Mouse (Mus musculus): Measurements from ENCODE around the gene Prr14.
"Not testable (repeated sequence)": the region's sequence is repeated elsewhere in the genome, so short reads cannot be mapped to it uniquely, and the experiment has no call there.

The Prr14 gene

DNA sequence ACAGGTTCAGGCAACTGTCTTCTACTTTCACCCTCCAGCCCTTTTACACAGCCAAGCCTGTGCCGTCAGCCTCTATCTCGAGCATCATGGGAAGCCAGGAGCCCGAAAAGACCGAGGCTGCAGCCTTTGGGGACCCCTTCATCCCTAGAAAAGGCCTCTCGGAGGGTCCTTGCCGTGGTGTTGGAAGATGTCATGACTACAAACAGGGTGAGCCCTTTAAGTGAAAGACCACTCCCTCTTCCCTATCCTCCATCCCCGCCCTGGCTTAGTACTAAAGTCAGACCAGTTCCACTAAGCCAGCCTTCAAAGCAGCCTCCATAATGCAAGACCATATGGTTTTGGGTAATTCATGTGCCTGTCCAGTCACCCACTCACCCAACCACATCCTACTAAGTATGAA is 12.6 kb downstream of the Prr14 start:
- no peak for ATAC-seq (ENCODE audit: low TSS enrichment)

DNA sequence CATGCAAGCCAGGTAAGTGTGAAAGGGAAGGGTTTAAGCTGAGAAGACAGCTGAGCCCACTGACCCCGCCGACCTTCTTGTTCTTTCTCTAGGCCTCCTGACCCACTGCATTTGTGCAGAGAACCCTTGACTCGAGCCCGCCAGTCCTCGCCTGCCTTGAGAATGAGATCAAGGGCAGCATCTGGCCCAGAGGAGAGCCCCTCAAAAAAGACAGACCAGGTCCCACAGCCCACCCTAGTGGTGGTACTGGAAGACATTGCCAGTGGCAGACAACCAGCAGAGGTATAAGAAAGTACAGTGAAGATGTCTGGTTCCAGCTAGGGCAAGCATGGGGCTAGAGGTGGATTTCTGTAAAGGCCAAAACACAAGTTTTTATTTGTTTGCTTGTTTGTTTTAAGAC is 14.3 kb downstream of the Prr14 start:
- no peak for ATAC-seq (ENCODE audit: low TSS enrichment)

DNA sequence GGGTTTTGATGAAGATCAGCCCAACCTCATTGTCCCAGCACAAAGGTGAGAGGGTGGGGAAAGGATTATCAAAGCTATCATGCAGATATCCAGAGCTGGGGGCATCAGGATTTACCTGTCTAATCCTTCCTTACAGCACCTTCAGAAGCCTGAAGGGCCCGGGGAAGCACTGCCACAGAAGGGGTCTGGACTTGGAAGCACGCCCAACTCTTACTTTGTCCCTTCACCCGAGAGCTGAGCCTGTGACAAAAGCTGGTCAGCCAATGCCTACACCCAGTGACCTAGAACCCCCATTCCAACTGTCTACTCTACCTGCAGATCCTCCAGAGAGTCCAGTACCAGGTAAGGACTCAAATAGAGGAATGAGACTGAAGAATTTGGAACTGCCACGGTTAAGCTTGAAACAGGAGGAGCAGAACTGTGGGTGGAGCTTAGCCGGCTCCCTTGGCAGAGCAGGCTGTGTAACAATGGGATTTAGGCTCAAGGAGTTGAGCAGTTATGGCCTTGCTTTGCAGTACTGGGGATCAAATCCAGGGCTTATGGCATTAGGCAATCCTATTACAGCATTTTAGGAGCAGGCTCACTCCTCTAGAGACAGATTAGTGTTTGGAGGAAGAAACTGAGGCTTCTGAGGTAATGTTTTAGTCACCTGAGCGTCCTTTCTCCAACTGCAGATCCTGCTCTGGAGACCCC is 15.1 kb downstream of the Prr14 start:
- ATAC-seq (ENCODE audit: low TSS enrichment): no peak

DNA sequence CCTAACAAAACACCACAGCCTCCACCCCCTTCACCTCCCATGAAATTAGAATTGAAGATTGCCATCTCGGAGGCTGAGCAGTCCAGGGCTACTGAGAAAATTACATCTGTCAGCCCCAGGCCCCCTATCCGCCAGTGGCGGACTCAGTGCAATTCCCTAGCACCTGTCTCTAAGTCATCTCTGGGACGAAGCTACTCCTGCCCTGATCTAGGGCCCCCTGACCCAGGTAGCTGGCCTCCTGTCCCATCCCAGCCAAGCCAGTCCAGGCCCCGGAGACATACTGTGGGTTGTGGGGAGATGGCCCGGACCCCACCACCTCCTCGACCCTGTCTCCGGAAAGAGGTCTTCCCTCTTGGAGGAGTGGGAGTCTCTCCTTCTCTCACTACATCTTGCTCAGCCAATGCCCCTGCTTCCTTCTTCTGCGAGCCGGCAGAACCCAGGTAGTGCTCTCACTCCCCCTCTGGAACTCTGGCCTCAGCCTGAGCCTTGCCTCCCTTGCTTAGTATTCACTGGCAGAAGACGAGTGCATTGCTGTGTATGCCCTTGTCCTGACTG is 15.9 kb downstream of the Prr14 start:
- no peak for ATAC-seq (ENCODE audit: low TSS enrichment)

DNA sequence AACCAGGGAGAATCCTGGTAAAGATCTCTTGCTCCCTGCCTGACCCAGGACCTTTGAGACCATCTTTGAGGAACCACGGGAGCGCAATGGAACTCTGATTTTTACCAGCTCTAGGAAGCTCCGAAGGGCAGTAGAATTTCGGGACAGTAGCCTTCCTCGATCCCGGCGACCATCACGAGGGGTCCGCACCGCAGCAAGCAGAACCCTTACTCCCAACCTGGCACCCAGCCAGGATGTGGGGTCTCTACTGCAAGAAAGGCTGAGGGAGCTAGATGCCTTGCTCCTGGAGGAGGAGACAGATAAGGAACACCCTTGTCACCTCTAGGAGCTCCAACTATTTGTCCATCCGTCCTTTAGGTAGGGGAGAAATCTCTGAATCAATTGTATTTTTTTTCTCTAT is 16.9 kb downstream of the Prr14 start:
- no peak for ATAC-seq (ENCODE audit: low TSS enrichment)

DNA sequence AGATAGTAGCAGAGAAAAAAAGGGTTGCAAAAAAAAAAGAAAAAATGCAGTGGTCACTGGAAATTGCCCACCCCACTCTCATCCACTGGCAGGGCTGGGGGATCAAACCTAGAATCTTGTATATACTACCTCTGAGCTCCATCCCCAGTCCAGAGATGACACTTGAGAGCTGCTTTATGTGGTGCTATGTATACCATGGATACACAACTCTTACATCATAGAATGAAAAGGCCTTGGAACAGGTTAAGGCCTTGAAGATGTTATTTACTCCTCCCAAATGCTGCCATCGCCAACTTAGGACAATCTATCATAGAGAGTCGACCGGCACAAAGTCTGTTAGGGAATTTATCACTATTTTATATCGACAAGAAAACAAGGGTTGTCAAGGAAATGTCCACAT is 17.4 kb downstream of the Prr14 start:
- no peak for ATAC-seq (ENCODE audit: low TSS enrichment)

DNA sequence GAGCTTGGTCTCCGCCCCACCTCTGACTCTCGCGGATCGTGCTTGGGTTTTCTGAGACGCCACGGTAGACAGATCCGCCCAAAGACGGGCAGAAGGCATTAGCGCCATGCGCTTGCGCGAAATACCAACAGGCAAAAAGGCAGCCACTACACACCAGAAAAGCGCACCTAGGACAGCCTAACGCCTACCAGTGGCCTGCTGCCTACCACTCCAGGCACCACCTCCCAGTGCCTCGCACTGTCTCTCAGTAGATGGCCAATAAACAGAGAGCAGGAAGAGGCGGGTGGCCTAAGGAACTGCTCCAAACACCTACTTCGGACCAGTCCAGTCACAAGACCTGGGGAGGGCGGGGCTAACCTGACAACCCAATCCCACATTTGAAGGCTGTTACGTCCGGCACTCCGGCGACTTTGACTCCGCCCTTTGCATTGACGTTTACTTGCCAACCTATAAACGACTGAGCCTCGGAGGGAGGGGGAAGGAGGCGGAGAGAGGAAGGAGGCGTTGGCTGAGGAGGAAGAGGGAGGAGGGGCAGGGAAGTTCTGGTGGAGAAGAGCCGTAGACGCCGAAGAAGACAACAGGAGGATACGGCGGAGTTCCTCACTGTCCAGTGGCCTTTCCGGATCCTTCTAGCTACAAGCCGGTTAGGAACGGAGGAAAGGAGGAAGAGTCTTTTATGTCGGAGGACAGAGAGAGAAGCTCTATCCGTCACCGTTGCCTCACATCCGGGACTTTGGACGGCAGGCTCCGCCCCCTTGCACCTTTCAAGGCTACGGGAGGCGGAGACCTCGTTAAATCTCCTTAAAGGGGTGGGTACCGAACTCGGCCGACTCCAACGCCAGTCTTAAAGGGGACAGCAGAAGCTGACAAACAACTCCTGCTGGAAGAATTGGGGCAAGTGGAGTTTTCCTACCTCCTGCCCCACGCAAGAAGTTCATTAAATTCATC is 18.6 kb downstream of the Prr14 start:
- ATAC-seq (ENCODE audit: low TSS enrichment): peak; percentile 76

DNA sequence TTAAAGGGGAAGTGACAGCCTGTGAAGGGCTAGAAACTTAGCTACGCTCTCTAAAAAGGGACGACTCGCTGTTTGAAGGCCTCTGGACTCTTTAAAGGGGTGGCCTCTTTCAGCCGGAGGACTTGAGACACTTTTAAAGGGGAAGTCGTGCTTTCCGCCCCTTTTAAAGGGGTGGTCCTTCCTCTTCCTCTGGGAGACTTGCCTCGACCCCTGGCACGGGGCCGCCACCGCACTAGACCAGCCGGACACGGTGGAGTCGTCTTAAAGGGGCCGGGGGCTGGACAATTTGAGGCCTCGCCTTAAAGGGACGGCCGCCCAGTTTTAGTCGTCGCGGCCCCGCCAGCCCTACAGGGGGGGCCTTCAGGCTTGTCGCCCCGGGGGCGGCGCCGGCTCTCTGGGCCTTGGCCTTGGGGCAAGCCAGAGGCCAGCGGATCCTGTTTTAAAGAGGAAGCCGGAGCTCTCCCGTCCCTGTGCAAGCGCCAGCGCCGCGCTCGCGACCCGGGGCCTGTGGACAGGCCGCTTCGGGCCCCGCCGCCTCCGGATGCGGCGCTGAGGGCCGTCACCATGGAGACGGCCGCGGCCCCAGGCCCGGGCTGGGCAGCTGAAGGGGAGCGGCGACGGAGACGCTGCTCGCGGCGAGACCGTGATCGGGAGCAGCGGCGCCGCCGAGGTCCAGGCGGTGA is 19.4 kb downstream of the Prr14 start, which contains the start of gene Fbrs:
Gene Fbrs (plus strand): TSS at position 565 of the 683 bp plus-strand sequence.
- ATAC-seq (ENCODE audit: low TSS enrichment): peak; percentile 51

DNA sequence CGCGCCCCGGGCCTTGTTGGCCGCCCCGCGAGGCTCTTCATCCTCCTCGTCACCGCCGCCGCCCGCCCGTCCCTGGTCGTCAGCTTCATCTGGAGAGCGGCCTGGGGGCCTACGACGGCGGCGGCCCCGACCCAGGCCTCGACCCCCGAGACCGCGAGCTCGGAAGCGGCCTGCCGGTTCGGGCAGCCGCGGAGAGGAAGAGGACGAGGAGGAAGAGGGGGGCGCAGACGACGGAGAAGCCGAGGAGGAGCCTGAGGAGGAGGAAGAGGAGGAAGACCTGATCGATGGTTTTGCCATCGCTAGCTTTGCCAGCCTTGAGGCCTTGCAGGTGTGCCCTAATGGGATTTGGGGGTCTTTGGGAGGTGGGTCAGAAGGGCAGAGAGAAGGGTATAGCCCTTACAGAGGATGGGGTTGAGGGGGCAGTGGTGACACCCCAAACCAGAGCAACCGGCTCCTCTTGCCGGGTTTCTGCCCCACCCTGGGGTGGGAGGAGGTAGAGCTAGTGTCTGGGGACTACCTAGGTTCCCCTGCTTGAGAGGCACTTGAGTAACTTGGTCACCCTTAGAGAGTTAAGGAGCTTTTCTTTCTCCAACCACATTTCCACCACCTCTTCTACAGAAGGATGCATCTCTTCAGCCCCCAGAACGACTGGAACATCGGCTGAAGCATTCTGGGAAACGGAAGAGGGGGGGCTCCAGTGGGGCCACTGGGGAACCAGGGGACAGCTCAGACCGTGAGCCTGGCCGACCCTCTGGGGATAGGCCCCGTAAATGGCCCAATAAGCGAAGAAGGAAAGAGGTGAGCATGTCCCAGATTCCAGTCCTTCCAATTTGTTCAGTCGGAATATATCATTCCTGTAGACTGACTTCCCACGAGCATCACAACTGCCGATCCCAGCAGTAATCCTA is 20.2 kb downstream of the Prr14 start:
- ATAC-seq (ENCODE audit: low TSS enrichment): no peak

DNA sequence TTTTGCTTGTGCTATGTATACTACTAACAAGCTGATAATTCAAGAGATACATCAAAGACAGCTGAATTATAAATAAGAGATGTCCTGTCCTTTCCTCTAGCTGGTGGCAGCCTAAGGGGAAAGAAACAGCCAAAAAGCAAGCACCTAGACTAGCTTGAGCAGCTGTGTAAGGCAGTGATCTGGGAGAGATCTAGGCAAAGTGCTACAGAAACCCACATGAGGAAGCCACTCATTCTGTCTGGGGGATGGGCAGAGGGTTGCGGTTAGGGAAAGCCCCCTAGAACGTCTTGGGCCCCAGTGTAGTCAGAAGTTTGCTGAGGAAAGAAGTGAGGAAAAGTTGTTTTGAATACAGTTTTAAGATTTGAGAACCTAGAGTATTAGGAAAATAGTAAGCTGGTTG is 20.9 kb downstream of the Prr14 start:
- no peak for ATAC-seq (ENCODE audit: low TSS enrichment)

DNA sequence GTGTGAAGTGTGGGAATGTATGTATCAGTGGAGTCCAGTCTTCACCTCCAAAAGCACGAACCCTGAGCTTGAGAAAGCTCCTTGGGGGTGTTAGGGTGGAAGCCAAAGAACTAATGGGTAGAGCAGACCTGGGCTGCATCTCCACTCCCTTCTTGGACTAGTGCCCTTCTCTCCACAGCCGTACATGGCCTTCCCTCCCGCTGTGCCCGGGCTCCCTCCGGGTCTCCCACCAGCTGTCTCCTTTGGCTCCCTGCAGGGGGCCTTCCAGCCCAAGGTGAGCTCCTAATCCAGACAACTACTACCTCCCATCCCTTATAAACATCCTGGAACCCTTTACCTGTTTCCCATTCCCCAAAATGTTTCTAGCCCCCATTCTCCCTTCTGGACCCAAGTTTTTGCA is 26.0 kb downstream of the Prr14 start:
- ATAC-seq (ENCODE audit: low TSS enrichment): no peak

DNA sequence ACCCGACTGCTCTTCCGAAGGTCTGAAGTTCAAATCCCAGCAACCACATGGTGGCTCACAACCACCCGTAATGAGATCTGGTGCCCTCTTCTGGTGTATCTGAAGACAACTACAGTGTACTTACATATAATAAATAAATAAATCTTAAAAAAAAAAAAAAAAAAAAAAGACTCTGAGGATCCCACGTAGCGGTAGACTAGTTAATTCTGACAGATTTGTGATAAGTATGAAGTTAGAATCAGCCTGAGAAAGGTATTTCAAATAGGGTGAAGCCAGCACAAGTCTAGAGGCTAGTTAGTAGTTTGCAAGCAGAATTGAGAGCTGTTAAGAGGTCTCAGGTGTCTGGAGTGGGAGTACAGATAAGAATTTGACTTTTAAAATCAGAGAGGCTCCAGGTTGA is 29.0 kb downstream of the Prr14 start:
- not testable (repeated sequence) for ATAC-seq (ENCODE audit: low TSS enrichment)

DNA sequence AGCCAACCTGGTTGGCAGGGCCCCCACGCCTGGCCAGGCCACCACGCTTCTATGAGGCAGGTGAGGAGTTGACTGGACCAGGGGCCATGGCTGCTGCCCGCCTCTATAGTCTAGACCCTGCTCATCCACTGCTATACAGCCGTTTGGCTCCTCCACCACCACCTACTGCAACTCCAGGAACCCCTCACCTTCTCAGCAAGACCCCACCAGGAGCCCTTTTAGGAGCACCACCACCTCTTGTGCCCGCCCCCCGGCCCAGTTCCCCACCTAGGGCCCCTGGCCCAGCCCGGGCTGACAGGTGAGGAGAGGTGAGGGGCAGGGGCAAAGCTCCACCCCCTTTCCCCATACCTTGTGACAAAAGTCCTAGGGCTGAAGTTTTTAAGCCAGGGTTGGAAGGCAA is 30.6 kb downstream of the Prr14 start:
- ATAC-seq (ENCODE audit: low TSS enrichment): no peak

DNA sequence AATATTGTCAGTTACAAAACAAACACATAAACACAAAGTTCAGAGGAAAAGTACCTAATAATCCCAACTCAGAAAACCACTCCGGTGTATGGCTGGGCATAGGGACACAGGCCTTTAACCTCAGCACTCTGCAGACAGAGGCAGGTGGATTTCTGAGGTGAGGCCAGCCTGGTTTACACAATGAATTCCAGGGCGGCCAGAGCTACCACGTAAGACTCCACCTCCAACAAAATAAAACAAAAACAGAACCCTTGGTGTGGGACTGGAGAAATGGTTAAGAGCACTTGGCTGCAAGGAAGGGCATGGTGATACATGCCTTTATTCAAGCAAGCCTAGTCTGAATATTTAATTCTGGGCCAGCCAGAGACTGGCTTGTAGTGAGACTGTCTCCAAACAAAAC is 32.4 kb downstream of the Prr14 start:
- ATAC-seq (ENCODE audit: low TSS enrichment): no peak

DNA sequence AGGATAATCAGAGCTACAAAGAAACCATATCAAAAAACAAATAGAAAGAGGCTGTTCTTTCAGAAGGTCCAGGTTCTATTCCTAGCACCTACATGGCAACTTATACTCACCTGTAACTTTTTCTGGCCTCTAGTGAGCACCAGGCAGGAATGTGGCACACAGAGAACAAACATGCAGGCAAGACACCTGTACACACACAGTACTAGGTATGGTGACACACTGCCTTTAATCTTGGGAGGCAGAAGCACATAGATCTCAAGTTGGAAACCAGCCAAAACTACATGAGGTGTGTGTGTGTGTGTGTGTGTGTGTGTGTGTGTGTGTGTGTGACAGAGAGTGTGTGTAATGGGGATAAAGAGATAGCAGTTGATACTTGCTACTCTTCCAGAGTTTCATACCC is 35.2 kb downstream of the Prr14 start:
- ATAC-seq (ENCODE audit: low TSS enrichment): no peak

DNA sequence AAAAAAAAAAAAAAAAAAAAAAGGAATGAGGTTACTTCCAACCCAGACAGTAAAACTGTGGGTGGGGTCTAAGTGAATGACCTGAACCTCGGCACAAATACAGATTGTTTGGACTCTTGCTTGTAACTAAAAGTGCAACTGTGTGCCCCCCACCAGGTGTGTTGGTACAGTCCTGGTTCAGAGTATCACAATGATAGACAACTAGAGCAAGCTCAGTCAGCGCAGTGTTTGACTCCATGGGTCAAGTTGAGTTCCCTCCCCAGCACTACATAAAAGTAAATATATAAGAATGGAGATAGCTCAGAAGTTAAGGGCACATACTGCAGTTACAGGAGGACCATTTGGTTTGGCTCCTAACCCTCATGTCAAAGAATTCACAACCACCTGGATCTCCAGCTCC is 38.0 kb downstream of the Prr14 start:
- no peak for ATAC-seq (ENCODE audit: low TSS enrichment)

DNA sequence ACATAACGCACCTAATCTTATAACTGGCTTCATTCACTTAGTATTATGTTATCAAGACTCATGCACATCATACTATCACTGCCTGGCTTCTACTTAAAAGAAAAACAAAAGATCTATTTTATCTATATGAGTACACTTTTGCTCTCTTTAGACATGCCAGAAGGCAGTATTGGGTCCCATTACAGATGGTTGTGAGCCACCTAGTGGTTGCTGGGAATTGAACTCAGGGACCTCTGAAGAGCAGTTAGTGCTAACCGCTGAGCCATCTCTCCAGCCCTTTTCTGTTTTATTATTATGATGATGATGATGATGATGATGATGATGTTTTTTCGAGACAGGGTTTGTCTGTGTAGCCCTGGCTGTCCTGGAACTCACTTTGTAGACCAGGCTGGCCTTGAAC is 39.0 kb downstream of the Prr14 start:
- ATAC-seq (ENCODE audit: low TSS enrichment): no peak

DNA sequence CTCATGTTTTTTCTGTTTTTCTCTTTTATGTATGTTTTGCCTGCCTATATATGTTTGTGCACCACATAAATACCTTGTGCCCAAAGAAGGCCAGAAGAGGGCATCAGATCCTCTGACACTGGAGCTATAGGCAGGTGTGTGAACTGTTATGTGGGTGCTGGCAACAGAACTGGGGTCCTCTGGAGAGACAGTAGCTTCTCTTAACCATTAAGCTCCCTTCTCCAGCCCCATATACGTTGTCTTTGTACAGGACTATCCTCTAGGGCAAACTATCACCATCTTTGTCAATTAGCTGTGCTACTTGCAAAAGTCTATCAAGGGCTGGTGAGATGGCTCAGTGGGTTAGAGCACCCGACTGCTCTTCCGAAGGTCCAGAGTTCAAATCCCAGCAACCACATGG is 48.9 kb downstream of the Prr14 start:
- ATAC-seq (ENCODE audit: low TSS enrichment): no peak

DNA sequence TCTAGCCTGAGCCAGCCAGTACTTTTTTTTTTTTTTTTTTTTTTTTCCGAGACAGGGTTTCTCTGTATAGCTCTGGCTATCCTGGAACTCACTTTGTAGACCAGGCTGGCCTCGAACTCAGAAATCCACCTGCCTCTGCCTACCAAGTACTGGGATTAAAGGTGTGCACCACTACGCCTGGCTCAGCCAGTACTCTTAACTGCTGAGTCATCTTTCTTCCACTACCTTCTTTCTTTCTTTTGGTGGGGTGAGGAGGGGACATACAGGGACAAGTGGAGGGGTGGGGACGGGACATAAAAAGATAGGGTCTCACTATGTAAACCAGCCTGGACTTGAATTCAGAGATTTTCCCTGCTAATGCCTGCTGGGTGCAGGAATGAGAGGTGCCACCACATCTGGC is 50.4 kb downstream of the Prr14 start:
- ATAC-seq (ENCODE audit: low TSS enrichment): not testable (repeated sequence)

DNA sequence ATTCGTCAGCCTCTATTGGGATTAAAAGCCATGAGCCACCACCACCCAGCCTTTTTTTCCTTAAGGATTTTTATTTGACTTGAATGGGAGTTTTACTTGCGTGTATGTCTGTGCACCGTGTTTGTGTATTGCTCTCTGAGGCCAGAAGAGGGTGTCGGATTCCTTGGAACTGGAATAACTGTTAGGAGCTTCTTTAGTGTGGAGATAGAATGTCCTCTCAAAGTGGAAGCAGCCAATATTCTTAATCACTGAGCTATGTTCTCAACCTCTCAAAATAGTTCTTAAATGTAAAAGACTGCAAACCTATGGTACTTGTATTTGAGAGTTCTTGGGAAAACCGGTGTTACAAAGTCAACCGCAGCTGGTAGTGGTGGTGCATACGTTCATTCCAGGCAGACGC is 51.8 kb downstream of the Prr14 start:
- ATAC-seq (ENCODE audit: low TSS enrichment): no peak

DNA sequence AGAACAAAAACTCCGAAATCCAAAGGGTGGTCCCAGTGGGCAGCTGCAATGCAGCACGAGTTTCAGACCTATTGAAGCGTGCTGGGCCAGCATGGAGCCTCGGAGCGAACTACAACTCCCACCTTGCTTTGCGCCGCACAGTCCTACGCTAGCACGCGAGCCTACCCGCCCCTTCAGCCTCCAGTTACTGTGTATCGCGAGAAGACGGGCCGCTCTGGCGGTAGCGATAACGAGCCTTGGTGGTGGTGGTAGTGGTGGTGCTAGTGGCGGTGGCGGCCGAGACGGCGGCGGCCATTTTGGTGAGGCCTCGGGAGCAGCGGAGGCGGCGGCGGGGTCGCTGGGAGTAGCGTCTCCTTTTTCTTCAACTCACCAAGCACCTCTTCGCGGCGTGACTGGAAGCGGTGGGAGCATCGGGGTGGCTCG is 52.4 kb downstream of the Prr14 start, which contains the start of gene Srcap:
Gene Srcap (plus strand): TSS at position 176 of the 423 bp plus-strand sequence.
- ATAC-seq (ENCODE audit: low TSS enrichment): peak; percentile 99
